Mouse (Mus musculus): ENCODE measurements around the gene Kbtbd12.
A peak's percentile ranks its signal among the peaks of the same experiment; 100 is the strongest.

Gene Kbtbd12

GRCm38 (mm10) chr6:88544644-88545396 is 92.9 kb downstream of the Kbtbd12 start:
- TF ChIP-seq GATA4 (IDR thresholded peaks at IDR 0.05; ENCODE audit: insufficient replicate concordance, low read length): peak; percentile 48; the same call in 1 of the 2 replicates

- no peak for TF ChIP-seq GATA4 (IDR thresholded peaks at IDR 0.05; ENCODE audit: insufficient replicate concordance, low read length)
Observed at GRCm38 (mm10) chr6:88544241-88544640, 93.5 kb downstream of the Kbtbd12 start.

GRCm38 (mm10) chr6:88540093-88540755 is 97.5 kb downstream of the Kbtbd12 start:
- TF ChIP-seq GATA4 (IDR thresholded peaks at IDR 0.05; ENCODE audit: insufficient replicate concordance, low read length): no peak

GRCm38 (mm10) chr6:88530306-88530705 is 107.4 kb downstream of the Kbtbd12 start:
- TF ChIP-seq GATA4 (IDR thresholded peaks at IDR 0.05; ENCODE audit: insufficient replicate concordance, low read length): no peak

GRCm38 (mm10) chr6:88524056-88524455 is 113.7 kb downstream of the Kbtbd12 start:
- no peak for TF ChIP-seq GATA4 (IDR thresholded peaks at IDR 0.05; ENCODE audit: insufficient replicate concordance, low read length)

GRCm38 (mm10) chr6:88523451-88523850 is 114.3 kb downstream of the Kbtbd12 start:
- TF ChIP-seq GATA4 (IDR thresholded peaks at IDR 0.05; ENCODE audit: insufficient replicate concordance, low read length): no peak

GRCm38 (mm10) chr6:88523043-88523442 is 114.7 kb downstream of the Kbtbd12 start:
- TF ChIP-seq GATA4 (IDR thresholded peaks at IDR 0.05; ENCODE audit: insufficient replicate concordance, low read length): no peak

- no peak for TF ChIP-seq GATA4 (IDR thresholded peaks at IDR 0.05; ENCODE audit: insufficient replicate concordance, low read length)
Observed at GRCm38 (mm10) chr6:88522606-88523005, 115.1 kb downstream of the Kbtbd12 start.

GRCm38 (mm10) chr6:88521821-88522220 is 115.9 kb downstream of the Kbtbd12 start:
- TF ChIP-seq GATA4 (IDR thresholded peaks at IDR 0.05; ENCODE audit: insufficient replicate concordance, low read length): no peak

- TF ChIP-seq GATA4 (IDR thresholded peaks at IDR 0.05; ENCODE audit: insufficient replicate concordance, low read length): peak; percentile 58; the same call in 1 of the 2 replicates
Observed at GRCm38 (mm10) chr6:88518404-88519263, 119.1 kb downstream of the Kbtbd12 start, which contains the start of gene Sec61a1. Gene Sec61a1, minus strand, starts transcription at chr6:88518905.

GRCm38 (mm10) chr6:88517701-88518403 is 119.9 kb downstream of the Kbtbd12 start:
- TF ChIP-seq GATA4 (IDR thresholded peaks at IDR 0.05; ENCODE audit: insufficient replicate concordance, low read length): no peak

GRCm38 (mm10) chr6:88516667-88517066 is 121.1 kb downstream of the Kbtbd12 start:
- no peak for TF ChIP-seq GATA4 (IDR thresholded peaks at IDR 0.05; ENCODE audit: insufficient replicate concordance, low read length)

- no peak for TF ChIP-seq GATA4 (IDR thresholded peaks at IDR 0.05; ENCODE audit: insufficient replicate concordance, low read length)
Observed at GRCm38 (mm10) chr6:88515971-88516370, 121.8 kb downstream of the Kbtbd12 start.

GRCm38 (mm10) chr6:88514546-88514945 is 123.2 kb downstream of the Kbtbd12 start:
- TF ChIP-seq GATA4 (IDR thresholded peaks at IDR 0.05; ENCODE audit: insufficient replicate concordance, low read length): no peak

- no peak for TF ChIP-seq GATA4 (IDR thresholded peaks at IDR 0.05; ENCODE audit: insufficient replicate concordance, low read length)
Observed at GRCm38 (mm10) chr6:88513984-88514383, 123.8 kb downstream of the Kbtbd12 start.

Data from liver, adult (tissue).